Mouse (Mus musculus) monocyte, adult 59 days (primary cell): ENCODE results near the gene Itpr3. TPM values are rescaled to one million over a fixed set of nuclear protein-coding genes. Genes with fewer than 3 reads are reported as not detected.

Source experiments
- total RNA-seq, 2 experiments: library from RNA; stranded (reverse); gene quantifications; one replicate each; pipeline ENCODE4 v1.2.4; 2023

Gene Itpr3
- total RNA-seq = 10 to 100 TPM; 10.4 to 10.6 TPM

DNA sequence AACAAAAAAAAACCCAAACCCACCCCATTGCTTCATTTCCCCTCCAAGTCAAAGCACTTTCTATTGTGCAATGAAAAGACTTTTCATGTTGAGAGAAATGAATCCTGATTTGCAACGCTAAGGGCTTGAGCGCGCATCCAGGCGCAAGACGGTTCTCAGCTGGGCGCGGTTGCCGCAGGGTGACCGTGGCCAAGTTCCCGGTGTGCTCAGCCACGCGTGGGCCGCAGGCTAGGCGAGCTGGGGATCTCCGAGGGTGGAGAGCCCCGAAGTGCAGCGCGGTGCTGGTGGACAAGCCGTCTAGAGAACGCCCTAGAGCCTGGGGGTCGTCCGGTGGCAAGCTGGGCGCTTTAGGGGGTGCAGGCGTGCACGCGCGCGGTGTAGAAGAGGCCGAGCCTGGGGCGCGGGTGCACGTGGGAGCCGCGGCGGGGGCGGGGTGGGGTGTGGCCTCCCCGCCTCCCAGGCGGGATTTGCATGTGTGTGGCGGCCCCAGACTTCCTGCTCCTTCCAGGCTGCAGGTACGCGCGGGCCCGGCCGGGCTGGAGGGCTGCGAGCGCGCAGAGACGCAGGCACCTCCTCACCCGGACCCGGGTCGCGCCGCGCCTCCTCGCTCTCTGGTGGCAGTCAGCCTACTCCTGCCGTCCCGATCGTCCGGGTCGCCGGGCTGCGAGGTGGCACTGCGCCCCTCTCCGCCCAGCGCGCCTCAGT lies at the start of gene Itpr3:
Itpr3 (plus strand) TSS at position 493 of the 705 bp plus-strand sequence.

GRCm38 (mm10) chr17:27028909-27029308 lies 28.2 kb upstream of the Itpr3 start, which contains the start of gene Bak1:
TSS of gene Bak1 (minus strand) at chr17:27029009.

GRCm38 (mm10) chr17:27133551-27134141 lies 76.5 kb downstream of the Itpr3 start, which contains the start of gene Uqcc2:
TSS of gene Uqcc2 (minus strand) at chr17:27133916.

GRCm38 (mm10) chr17:27167545-27167944 lies 110.4 kb downstream of the Itpr3 start, which contains the start of gene Ip6k3:
TSS of gene Ip6k3 (minus strand) at chr17:27167795.

Other genes with a start within 250 kb of the Itpr3 start
- gene Nkx2-5, start 212.3 kb upstream of the Itpr3 start, total RNA-seq = under 1 TPM in 1 of 2 experiments, not detected in 1; 0.33 TPM
- gene Kifc5b, start 140.2 kb upstream of the Itpr3 start, total RNA-seq = 1 to 10 TPM; 1.3 to 2.1 TPM
- 10 to 100 TPM; 33.5 to 36.3 TPM for gene Phf1, start 124.3 kb upstream of the Itpr3 start, total RNA-seq
- gene Cuta, start 117.7 kb upstream of the Itpr3 start, total RNA-seq = 10 to 100 TPM; 84.9 to 92.8 TPM
- gene Syngap1, start 116.1 kb upstream of the Itpr3 start, total RNA-seq = 1 to 10 TPM; 1.8 to 4.4 TPM
- 10 to 100 TPM; 10.5 to 11.1 TPM for gene Zbtb9, start 84.1 kb upstream of the Itpr3 start, total RNA-seq
- 100 to 1,000 TPM; 100 to 107 TPM for gene Bak1, start 28.3 kb upstream of the Itpr3 start, total RNA-seq
- gene Uqcc2, start 76.6 kb downstream of the Itpr3 start, total RNA-seq = 10 to 100 TPM; 51.8 to 64.8 TPM
- gene Ip6k3, start 110.5 kb downstream of the Itpr3 start, total RNA-seq = 10 to 100 TPM in 1 of 2 experiments, 1 to 10 TPM in 1; 9.6 to 12.1 TPM
- 10 to 100 TPM; 67.5 to 75.6 TPM for gene Lemd2, start 147.2 kb downstream of the Itpr3 start, total RNA-seq